Mouse (Mus musculus) liver, adult 2 months (tissue): Measurements from ENCODE around the gene Zdhhc14. TPM values are rescaled to one million over a fixed set of nuclear protein-coding genes. Genes with fewer than 3 reads are reported as not detected.

Source experiments
- DNase-seq: peaks from one replicate; pipeline ENCODE4 v3.0.0-alpha.2; 2011; ENCODE audit warnings: low read depth, low spot score; ENCODE audit errors: extremely low read depth
- H3K27ac ChIP-seq: fragments of 200-500 bp; replicated peaks from 2 replicates; pipeline ENCODE4 v1.5.1; 2012; ENCODE audit warnings: low read depth, mild to moderate bottlenecking, control low read depth, inconsistent platforms, low read length; ENCODE audit not compliant: insufficient read depth
- H3K27me3 ChIP-seq: fragments of 200-500 bp; 2 replicates; pipeline ENCODE4 v1.6.1; 2012; ENCODE audit warnings: mild to moderate bottlenecking, moderate library complexity, low read length, inconsistent platforms; ENCODE audit not compliant: control insufficient read depth, insufficient read depth
- H3K36me3 ChIP-seq: fragments of 200-500 bp; 2 replicates; pipeline ENCODE4 v1.6.1; 2012; ENCODE audit warnings: low read length, inconsistent platforms; ENCODE audit not compliant: control insufficient read depth, insufficient read depth
- H3K4me1 ChIP-seq: fragments of 200-500 bp; 2 replicates; pipeline ENCODE4 v1.6.1; 2011; ENCODE audit warnings: low read length; ENCODE audit not compliant: control insufficient read depth, insufficient read depth
- H3K4me3 ChIP-seq: fragments of 200-500 bp; 2 replicates; pipeline ENCODE4 v1.5.1; 2011; ENCODE audit warnings: low read depth, mild to moderate bottlenecking, control low read depth, low read length, moderate library complexity; ENCODE audit not compliant: insufficient read depth
- H3K79me2 ChIP-seq: fragments of 200-500 bp; 2 replicates; pipeline ENCODE4 v1.6.1; 2012; ENCODE audit warnings: inconsistent platforms, mild to moderate bottlenecking, low read length, moderate library complexity; ENCODE audit not compliant: control insufficient read depth, insufficient read depth
- H3K9ac ChIP-seq: fragments of 200-500 bp; 2 replicates; pipeline ENCODE4 v1.6.1; 2012; ENCODE audit warnings: low read depth, mild to moderate bottlenecking, control low read depth, inconsistent platforms, low read length
- CTCF ChIP-seq: fragments of 200-500 bp; IDR thresholded peaks from 2 replicates; pipeline ENCODE4 v1.5.1; 2011; ENCODE audit warnings: low read depth, low read length, control low read depth
- POLR2A ChIP-seq: fragments of 200-500 bp; IDR thresholded peaks from 2 replicates; pipeline ENCODE4 v1.6.1; 2011; ENCODE audit warnings: low read length, control low read depth; ENCODE audit not compliant: insufficient read depth; ENCODE audit errors: extremely low read depth
- WGBS: fragments of 180-500 bp; shearing (Covaris S2); methylation state at CpG from one replicate; pipeline ENCODE4 v1.1.7; 2018; 5-methylcytosine and 5-hydroxymethylcytosine counted together
- polyA plus RNA-seq: library from polyadenylated mRNA; depleted of rRNA; stranded (reverse); fragments of >200 nt; gene quantifications from 2 replicates; pipeline ENCODE4 v1.2.3, GENCODE M21; 2012
- total RNA-seq: library from RNA; depleted of rRNA; stranded (reverse); fragments of >200 nt; gene quantifications from 2 replicates; pipeline ENCODE4 v1.2.3, GENCODE M21; 2014

Gene Zdhhc14
- total and polyA plus RNA-seq, 2 experiments, result 0.99 to 1.1 TPM

DNA sequence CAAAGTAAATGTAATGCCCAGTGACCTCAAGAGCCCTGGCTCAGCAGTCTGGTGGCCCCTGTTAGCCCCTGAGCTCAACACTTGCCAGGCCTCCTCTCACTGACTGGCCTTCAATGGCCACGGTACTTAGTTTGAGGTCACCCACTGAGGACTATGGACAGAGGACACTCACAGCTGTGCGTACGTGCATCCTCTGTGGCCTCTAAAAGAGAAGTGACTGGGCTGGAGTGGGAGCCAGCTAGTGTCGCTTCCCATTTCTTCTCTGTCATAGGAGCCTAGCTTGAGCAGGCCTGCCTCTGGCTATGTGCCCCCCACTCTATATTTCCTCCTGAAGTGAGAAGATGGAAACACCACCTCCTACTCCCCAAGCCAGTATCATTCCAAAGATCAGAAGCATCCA lies 273.4 kb downstream of the Zdhhc14 start:
- no peaks in the 10 kb centered on the region for H3K36me3 ChIP-seq
- WGBS, result 87% methylated on average over 4 of the region's 4 CpGs
- no peak for DNase-seq
- H3K9ac ChIP-seq, result no peak overlapping the region
- H3K27ac ChIP-seq, result no peak overlapping the region
- no peak overlapping the region for H3K4me3 ChIP-seq
- TF ChIP-seq CTCF (no peak), POLR2A (no peak)
- no peaks in the 10 kb centered on the region for H3K4me1 ChIP-seq
- H3K79me2 ChIP-seq, result no peaks in the 10 kb centered on the region
- no peaks in the 10 kb centered on the region for H3K27me3 ChIP-seq

DNA sequence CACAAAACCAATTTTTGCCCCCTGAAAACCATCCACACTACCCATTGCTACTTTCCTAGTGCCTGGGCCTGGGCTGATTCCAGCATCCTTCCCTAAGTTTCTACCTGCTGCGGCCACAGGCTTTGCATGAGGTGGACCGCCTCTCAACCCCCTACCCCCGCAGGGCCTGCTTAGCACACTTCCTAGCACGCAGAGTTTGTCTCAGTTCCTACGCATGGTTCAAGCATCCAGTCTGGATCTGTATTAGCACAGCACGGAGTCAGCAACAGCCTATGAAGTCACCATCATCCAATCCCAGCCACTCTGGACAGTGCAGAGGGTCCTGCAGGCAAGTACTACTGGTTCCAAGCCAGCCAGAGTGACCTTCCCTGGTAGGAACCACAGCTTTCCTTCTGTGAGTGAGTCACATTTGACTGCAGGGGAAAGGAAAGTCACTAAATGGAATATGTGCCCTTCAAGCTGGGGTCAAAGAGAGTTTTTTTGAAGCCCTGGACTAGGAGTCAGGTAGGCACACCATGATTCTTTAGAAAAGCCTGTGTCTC lies 275.9 kb downstream of the Zdhhc14 start:
- TF ChIP-seq POLR2A (no peak), CTCF (no peak)
- WGBS, result 88% methylated on average over 6 of the region's 6 CpGs
- Histone ChIP-seq H3K79me2 (no peaks in the 10 kb centered on the region), H3K36me3 (no peaks in the 10 kb centered on the region), H3K4me3 (no peak overlapping the region), H3K9ac (no peak overlapping the region), H3K27ac (no peak overlapping the region), H3K4me1 (no peaks in the 10 kb centered on the region), H3K27me3 (no peaks in the 10 kb centered on the region)
- no peak for DNase-seq

DNA sequence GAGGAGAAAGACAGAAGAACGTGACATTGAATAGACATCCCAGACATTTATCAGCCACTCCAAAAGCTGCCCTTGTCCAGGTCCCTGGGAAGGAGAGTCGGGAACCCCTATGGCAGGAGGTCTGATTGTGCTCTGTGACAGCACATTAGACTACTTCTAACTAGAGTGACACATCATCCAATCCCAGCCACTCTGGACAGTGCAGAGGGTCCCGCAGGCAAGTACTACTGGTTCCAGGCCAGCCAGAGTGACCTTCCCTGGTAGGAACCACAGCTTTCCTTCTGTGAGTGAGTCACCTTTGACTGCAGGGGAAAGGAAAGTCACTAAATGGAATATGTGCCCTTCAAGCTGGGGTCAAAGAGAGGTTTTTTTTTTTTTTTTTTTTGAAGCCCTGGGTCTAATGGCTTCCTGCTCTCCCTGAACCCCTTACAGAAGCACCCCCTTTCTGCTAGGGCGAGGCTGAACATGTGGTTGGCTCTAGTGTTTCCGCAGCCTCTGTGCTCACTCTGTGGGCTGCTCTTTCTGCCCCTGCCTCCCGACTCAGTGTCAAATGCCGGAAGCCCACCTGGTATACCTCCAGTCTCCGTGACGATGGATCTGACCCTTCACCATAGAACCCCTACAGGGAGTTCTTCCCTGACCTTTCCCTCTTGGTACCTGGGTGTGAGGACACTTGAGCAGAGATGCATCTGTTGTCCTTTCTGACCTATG lies 276.6 kb downstream of the Zdhhc14 start:
- Histone ChIP-seq H3K4me3 (no peak overlapping the region), H3K79me2 (no peaks in the 10 kb centered on the region), H3K4me1 (no peaks in the 10 kb centered on the region), H3K36me3 (no peaks in the 10 kb centered on the region), H3K27ac (no peak overlapping the region), H3K9ac (no peak overlapping the region), H3K27me3 (no peaks in the 10 kb centered on the region)
- DNase-seq, result no peak
- TF ChIP-seq POLR2A (no peak), CTCF (no peak)
- 94% methylated on average over 9 of the region's 9 CpGs for WGBS

DNA sequence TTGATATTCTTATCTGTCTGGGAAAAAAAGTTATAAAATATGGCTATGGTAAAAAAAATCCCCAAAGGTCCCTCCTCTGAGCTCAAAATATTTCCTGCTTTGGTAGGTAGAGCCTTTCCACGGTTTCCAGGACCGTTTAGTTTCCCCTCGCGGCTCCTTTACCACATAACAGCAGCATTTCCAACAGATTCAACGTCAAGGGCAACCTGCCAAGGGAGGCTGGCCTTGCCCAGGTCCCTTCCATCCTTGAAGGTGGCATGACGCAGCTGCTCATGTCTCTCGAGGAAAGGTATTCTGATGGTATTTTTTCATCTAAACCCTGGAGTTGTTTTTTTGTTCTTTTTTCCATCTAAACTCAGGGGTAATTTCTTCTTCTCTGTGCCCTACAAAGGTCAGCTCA lies 277.4 kb downstream of the Zdhhc14 start:
- Histone ChIP-seq H3K9ac (no peak overlapping the region), H3K36me3 (no peaks in the 10 kb centered on the region), H3K4me3 (no peak overlapping the region), H3K27ac (0 out of 2 replicates have a peak overlapping the region, but pooled peaks have one; percentile 14), H3K79me2 (no peaks in the 10 kb centered on the region), H3K4me1 (no peaks in the 10 kb centered on the region), H3K27me3 (no peaks in the 10 kb centered on the region)
- DNase-seq, result no peak
- no peak for TF ChIP-seq POLR2A
- WGBS, result 62% methylated on average over 7 of the region's 7 CpGs

DNA sequence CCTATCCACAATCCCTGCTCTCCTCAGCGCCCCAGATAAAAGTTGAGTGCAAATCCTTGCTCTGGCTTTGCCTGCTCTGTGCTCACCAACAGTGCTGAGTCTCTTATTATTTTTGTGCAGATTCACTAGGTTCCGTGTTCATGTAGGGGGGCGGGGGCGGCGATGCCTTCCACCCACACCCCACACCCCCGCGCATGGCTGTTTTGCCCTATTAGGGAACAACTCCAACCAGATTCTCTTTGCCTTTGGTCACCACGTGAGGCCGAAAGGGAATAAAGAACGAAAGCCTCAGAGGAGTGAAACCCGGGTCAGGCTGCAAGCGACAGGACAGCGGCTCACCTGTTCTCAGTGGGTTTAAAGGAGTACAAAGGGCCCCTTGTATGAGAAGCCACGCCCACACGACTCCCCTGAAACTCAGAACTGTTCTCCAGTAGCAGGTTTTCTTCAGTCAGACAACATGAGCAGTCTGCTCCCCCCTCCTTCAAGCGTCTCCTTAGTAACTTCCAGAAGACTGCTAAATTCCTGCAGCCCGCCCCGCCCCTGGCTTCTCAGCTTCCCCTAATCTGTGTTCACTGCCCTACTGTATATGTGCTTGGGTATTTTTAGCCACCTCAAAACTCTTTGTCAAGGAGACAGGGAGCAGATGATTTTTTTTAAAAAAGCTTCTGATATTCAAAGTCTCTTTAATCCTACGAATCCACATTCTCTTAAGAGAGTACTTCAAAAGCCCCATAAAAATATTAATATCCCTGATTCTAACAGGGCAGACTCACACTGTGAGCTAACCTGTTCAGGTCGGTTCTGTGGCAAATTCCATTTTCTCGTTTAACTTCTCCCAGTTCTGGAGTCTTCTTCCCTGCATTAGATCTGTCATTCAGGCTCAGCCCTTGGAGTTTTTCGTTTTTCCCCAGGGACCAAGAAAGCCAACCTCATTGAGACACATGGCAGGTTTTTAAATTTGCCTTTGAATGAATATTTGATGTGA lies 278.2 kb downstream of the Zdhhc14 start:
- no peaks in the 10 kb centered on the region for H3K36me3 ChIP-seq
- H3K4me1 ChIP-seq, result no peaks in the 10 kb centered on the region
- no peaks in the 10 kb centered on the region for H3K27me3 ChIP-seq
- H3K79me2 ChIP-seq, result no peaks in the 10 kb centered on the region
- no peak for TF ChIP-seq POLR2A
- peak overlapping the region; percentile 2; the same call in 1 of the 2 replicates for H3K4me3 ChIP-seq
- 0 out of 2 replicates have a peak overlapping the region, but pooled peaks have one; percentile 14 for H3K27ac ChIP-seq
- 21% methylated on average over 22 of the region's 22 CpGs for WGBS
- DNase-seq, result no peak
- no peak overlapping the region for H3K9ac ChIP-seq
